Mouse (Mus musculus) left cerebral cortex, postnatal 14 days (tissue): ENCODE data around the gene Ggcx. TPM values are rescaled to one million over a fixed set of nuclear protein-coding genes. Genes with fewer than 3 reads are reported as not detected.
A peak's percentile ranks its signal among the peaks of the same experiment; 100 is the strongest.
"Not testable (repeated sequence)": the region's sequence is repeated elsewhere in the genome, so short reads cannot be mapped to it uniquely, and the experiment has no call there.

Source experiments
- DNase-seq, 2 experiments: peaks; one replicate each; pipeline ENCODE4 v3.0.0; 2021 to 2022; ENCODE audit warnings: low spot score in 2 of 2, mixed read lengths in 1 of 2
- intact Hi-C: fragments of 180-260 bp; cut with DNase I; formaldehyde crosslinking; loops from one replicate; pipeline ENCODE4 v1.15.1; 2025
- total RNA-seq, 2 experiments: library from RNA; stranded (reverse); gene quantifications; 2 replicates each; pipeline ENCODE4 v1.2.3; 2021

Ggcx gene
- total RNA-seq, 2 experiments from 2014 or later: 22.3 to 23.1 TPM

- DNase-seq: no peak
- intact Hi-C loops: no loop called here
Measured at GRCm38 (mm10) chr6:72415964-72416772, 2.1 kb downstream of the Ggcx start.

- no peak for DNase-seq
- intact Hi-C loops: no loop called here
Measured at GRCm38 (mm10) chr6:72418279-72418678, 4.2 kb downstream of the Ggcx start.

- intact Hi-C loops: no loop called here
- DNase-seq: no peak
Measured at GRCm38 (mm10) chr6:72419806-72420205, 5.7 kb downstream of the Ggcx start.

- DNase-seq: no peak
- intact Hi-C loops: no loop called here
Measured at GRCm38 (mm10) chr6:72420901-72421300, 6.8 kb downstream of the Ggcx start.

- intact Hi-C loops: no loop called here
- DNase-seq: no peak
Measured at GRCm38 (mm10) chr6:72425646-72426045, 11.5 kb downstream of the Ggcx start.

- intact Hi-C loops: loop anchor here (1.0 kb wide), 2 partner anchors 106 to 138 kb away; no protein-coding TSS in a partner anchor
- DNase-seq: peak; percentile 73 to 80
Measured at GRCm38 (mm10) chr6:72428036-72428435, 13.9 kb downstream of the Ggcx start.

GRCm38 (mm10) chr6:72429061-72429842, 15.1 kb downstream of the Ggcx start:
- DNase-seq: no peak
- intact Hi-C loops: no loop called here

GRCm38 (mm10) chr6:72430989-72431921, 17.1 kb downstream of the Ggcx start:
- DNase-seq: peak in 1 of 2 experiments; percentile 59
- intact Hi-C loops: no loop called here

- DNase-seq: no peak
- intact Hi-C loops: no loop called here
Measured at GRCm38 (mm10) chr6:72432153-72432552, 18.0 kb downstream of the Ggcx start.

GRCm38 (mm10) chr6:72438226-72438625, 24.1 kb downstream of the Ggcx start:
- no peak for DNase-seq
- intact Hi-C loops: loop anchor here (5.0 kb wide), 1 partner anchor 74 kb away; no protein-coding TSS in a partner anchor

- intact Hi-C loops: loop anchor here (5.0 kb wide), 1 partner anchor 73 kb away; no protein-coding TSS in a partner anchor
- peak; percentile 93 to 98 for DNase-seq
Measured at GRCm38 (mm10) chr6:72438862-72439354, 24.8 kb downstream of the Ggcx start.

- intact Hi-C loops: loop anchor here (5.0 kb wide), 1 partner anchor 73 kb away; no protein-coding TSS in a partner anchor
- peak; percentile 96 to 98 for DNase-seq
Measured at GRCm38 (mm10) chr6:72439355-72440185, 25.5 kb downstream of the Ggcx start, which contains the start of gene Mat2a. Gene Mat2a, minus strand, starts transcription at chr6:72439558.

- peak; percentile 37 to 51 for DNase-seq
- intact Hi-C loops: no loop called here
Measured at GRCm38 (mm10) chr6:72440186-72440990, 26.3 kb downstream of the Ggcx start.

GRCm38 (mm10) chr6:72442921-72443604, 29.0 kb downstream of the Ggcx start:
- intact Hi-C loops: no loop called here
- DNase-seq: no peak

- intact Hi-C loops: no loop called here
- DNase-seq: no peak
Measured at GRCm38 (mm10) chr6:72445011-72445410, 30.9 kb downstream of the Ggcx start.

GRCm38 (mm10) chr6:72447487-72447886, 33.4 kb downstream of the Ggcx start:
- DNase-seq: no peak
- intact Hi-C loops: no loop called here

- not testable (repeated sequence) for DNase-seq
- intact Hi-C loops: loop anchor here (5.0 kb wide), 1 partner anchor 61 kb away; no protein-coding TSS in a partner anchor
Measured at GRCm38 (mm10) chr6:72451778-72452177, 37.7 kb downstream of the Ggcx start.
